Mouse (Mus musculus): Measurements from ENCODE around the gene Cyp51. TPM values are rescaled to one million over a fixed set of nuclear protein-coding genes. Genes with fewer than 3 reads are reported as not detected.

Gene Cyp51
- total RNA-seq, 2 experiments from 2014 or later, result 2.5 to 6.2 TPM

DNA sequence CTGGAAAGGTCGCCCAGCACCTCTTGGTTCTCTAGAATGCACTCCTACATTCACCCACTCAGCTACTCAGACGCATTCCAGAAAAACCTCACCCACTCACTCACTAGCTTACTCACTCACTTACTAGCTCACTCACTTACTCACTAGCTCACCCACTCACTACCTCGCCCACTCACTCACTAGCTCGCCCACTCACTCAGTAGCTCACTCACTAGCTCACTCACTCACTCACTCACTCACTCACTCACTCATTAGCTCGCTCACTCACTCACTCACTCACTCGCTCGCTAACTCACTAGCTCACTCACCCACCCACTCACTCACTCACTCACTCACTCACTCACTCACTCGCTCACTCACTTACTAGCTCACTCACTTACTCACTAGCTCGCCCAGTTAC lies 67.9 kb downstream of the Cyp51 start:
- no peak for ATAC-seq (replicated peaks; ENCODE audit: low FRiP score, poor library complexity, severe bottlenecking)

DNA sequence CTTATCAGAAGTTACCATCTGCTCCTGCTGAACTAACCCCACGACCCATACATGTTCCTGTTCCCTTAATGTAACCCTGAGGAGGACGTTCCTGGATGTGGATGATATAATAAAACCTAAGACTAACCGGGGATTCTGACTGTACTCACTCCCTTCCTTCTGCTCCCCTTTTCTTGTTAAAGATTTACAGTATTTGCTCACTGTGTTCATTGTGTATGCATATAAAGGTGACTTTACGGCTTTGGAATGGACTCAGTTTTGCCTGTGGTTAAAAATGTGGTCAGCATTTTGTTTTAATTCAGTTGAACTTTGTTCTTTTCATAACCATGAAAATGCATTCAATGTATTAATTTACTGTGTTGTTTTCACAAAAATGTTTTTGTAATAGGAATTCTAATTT lies 72.7 kb downstream of the Cyp51 start:
- ATAC-seq (replicated peaks; ENCODE audit: low FRiP score, poor library complexity, severe bottlenecking), result no peak

Other genes starting within 250 kb of the Cyp51 start
- 2.1 and 13.1 TPM in 2 replicates for gene Mterf1a, start 210.8 kb downstream of the Cyp51 start, total RNA-seq (2015; ENCODE audit: low replicate concordance)
- gene Mterf1a, start 210.8 kb downstream of the Cyp51 start, total RNA-seq (2017; ENCODE audit: low replicate concordance), result 4.7 and 8.2 TPM in 2 replicates
- 11.3 and 13.4 TPM in 2 replicates for gene Akap9, start 176.7 kb downstream of the Cyp51 start, total RNA-seq (2015; ENCODE audit: low replicate concordance)
- 10.0 and 25.9 TPM in 2 replicates for gene Akap9, start 176.7 kb downstream of the Cyp51 start, total RNA-seq (2017; ENCODE audit: low replicate concordance)
- 8.8 TPM in 1 of 2 replicates, not detected in the other for gene Mterf1b, start 87.6 kb upstream of the Cyp51 start, total RNA-seq (2015; ENCODE audit: low replicate concordance)
- 3.5 TPM in 2 replicates for gene Mterf1b, start 87.6 kb upstream of the Cyp51 start, total RNA-seq (2017; ENCODE audit: low replicate concordance)